Mouse (Mus musculus): ENCODE data around the gene Iqck. TPM values are rescaled to one million over a fixed set of nuclear protein-coding genes. Genes with fewer than 3 reads are reported as not detected.

Gene Iqck
- polyA plus RNA-seq, 1 experiment from 2014 or later: 1.1 TPM

- DNase-seq (ENCODE audit: low spot score) (no peak), ATAC-seq (ENCODE audit: low FRiP score, low TSS enrichment) (0 out of 2 replicates have a peak, but pooled peaks have one; percentile 10)
- 48% methylated on average over 11 of the region's 11 CpGs for WGBS
- H3K27me3 ChIP-seq (ENCODE audit: control insufficient read depth, insufficient read depth, low read length): no peaks in the 10 kb centered on the region
- H3K9ac ChIP-seq (ENCODE audit: low read length): no peak overlapping the region
- no peak overlapping the region for H3K4me3 ChIP-seq (ENCODE audit: low read depth, low read length)
- no peak overlapping the region for H3K4me2 ChIP-seq (replicated peaks; ENCODE audit: low read depth)
- H3K27ac ChIP-seq (replicated peaks): no peak overlapping the region
- H3K36me3 ChIP-seq (ENCODE audit: control insufficient read depth, insufficient read depth, low read length): no peaks in the 10 kb centered on the region
- no peaks in the 10 kb centered on the region for H3K4me1 ChIP-seq (replicated peaks; ENCODE audit: control insufficient read depth, insufficient read depth)
- no peaks in the 10 kb centered on the region for H3K9me3 ChIP-seq (ENCODE audit: control insufficient read depth, low read length)
- TF ChIP-seq CTCF (IDR thresholded peaks at IDR 0.05; ENCODE audit: low read depth): no peak
- no peak for TF ChIP-seq EP300 (optimal IDR thresholded peaks at IDR 0.05)
Measured at GRCm38 (mm10) chr7:118953626-118954282, 98.2 kb downstream of the Iqck start.

- H3K9ac ChIP-seq (ENCODE audit: low read length): no peak overlapping the region
- ATAC-seq (ENCODE audit: low FRiP score, low TSS enrichment) (no peak), DNase-seq (ENCODE audit: low spot score) (no peak)
- H3K4me1 ChIP-seq (replicated peaks; ENCODE audit: control insufficient read depth, insufficient read depth): no peaks in the 10 kb centered on the region
- no peak overlapping the region for H3K27ac ChIP-seq (replicated peaks)
- no peak for TF ChIP-seq CTCF (IDR thresholded peaks at IDR 0.05; ENCODE audit: low read depth)
- TF ChIP-seq EP300 (optimal IDR thresholded peaks at IDR 0.05): no peak
- no peaks in the 10 kb centered on the region for H3K9me3 ChIP-seq (ENCODE audit: control insufficient read depth, low read length)
- WGBS: 96% methylated on average over 1 of the region's 1 CpGs
- no peaks in the 10 kb centered on the region for H3K36me3 ChIP-seq (ENCODE audit: control insufficient read depth, insufficient read depth, low read length)
- no peaks in the 10 kb centered on the region for H3K27me3 ChIP-seq (ENCODE audit: control insufficient read depth, insufficient read depth, low read length)
- no peak overlapping the region for H3K4me2 ChIP-seq (replicated peaks; ENCODE audit: low read depth)
- no peak overlapping the region for H3K4me3 ChIP-seq (ENCODE audit: low read depth, low read length)
Measured at GRCm38 (mm10) chr7:118954968-118955367, 99.4 kb downstream of the Iqck start.

DNA sequence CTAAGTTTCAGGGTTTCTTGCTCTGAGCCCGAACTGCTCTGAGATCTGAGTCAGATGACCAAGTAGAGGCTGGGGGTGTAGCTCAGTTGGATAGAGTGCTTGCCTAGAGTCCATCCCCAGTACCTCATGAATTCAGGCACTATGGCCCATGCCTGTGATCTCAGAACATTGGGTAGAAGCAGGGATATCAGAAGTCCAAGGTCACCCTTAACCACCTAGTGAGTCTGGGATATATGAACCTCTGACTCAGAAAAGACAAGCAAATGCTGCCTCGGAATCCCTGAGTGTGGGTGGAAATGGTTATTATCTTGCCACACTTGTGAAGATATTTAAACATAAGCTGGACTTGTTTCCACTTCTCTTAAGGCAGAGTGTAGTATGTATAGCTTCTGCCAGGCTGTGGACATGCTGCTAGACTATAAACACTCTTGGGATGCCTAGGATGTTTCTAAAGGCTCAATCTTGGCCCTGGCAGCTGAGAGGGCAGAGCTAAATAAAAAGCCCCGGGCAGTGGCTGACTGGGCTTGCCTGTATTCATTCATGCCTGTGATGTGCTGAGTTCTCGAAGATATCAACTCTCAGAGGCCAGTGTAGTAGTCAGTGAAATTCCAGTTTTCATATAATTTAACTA lies 101.2 kb downstream of the Iqck start:
- Histone ChIP-seq H3K4me3 (ENCODE audit: low read depth, low read length) (no peak overlapping the region), H3K27me3 (ENCODE audit: control insufficient read depth, insufficient read depth, low read length) (no peaks in the 10 kb centered on the region), H3K9me3 (ENCODE audit: control insufficient read depth, low read length) (no peaks in the 10 kb centered on the region), H3K27ac (replicated peaks) (no peak overlapping the region), H3K9ac (ENCODE audit: low read length) (no peak overlapping the region), H3K4me1 (replicated peaks; ENCODE audit: control insufficient read depth, insufficient read depth) (no peaks in the 10 kb centered on the region), H3K36me3 (ENCODE audit: control insufficient read depth, insufficient read depth, low read length) (no peaks in the 10 kb centered on the region), H3K4me2 (replicated peaks; ENCODE audit: low read depth) (no peak overlapping the region)
- ATAC-seq (ENCODE audit: low FRiP score, low TSS enrichment) (no peak), DNase-seq (ENCODE audit: low spot score) (no peak)
- TF ChIP-seq EP300 (optimal IDR thresholded peaks at IDR 0.05) (no peak), CTCF (IDR thresholded peaks at IDR 0.05; ENCODE audit: low read depth) (no peak)
- 62% methylated on average over 4 of the region's 4 CpGs for WGBS

- H3K4me3 ChIP-seq (ENCODE audit: low read depth, low read length): no peak overlapping the region
- WGBS: 63% methylated on average over 7 of the region's 7 CpGs
- H3K9me3 ChIP-seq (ENCODE audit: control insufficient read depth, low read length): no peaks in the 10 kb centered on the region
- H3K27me3 ChIP-seq (ENCODE audit: control insufficient read depth, insufficient read depth, low read length): no peaks in the 10 kb centered on the region
- no peak overlapping the region for H3K4me2 ChIP-seq (replicated peaks; ENCODE audit: low read depth)
- no peaks in the 10 kb centered on the region for H3K4me1 ChIP-seq (replicated peaks; ENCODE audit: control insufficient read depth, insufficient read depth)
- H3K9ac ChIP-seq (ENCODE audit: low read length): no peak overlapping the region
- TF ChIP-seq EP300 (optimal IDR thresholded peaks at IDR 0.05): no peak
- no peak for TF ChIP-seq CTCF (IDR thresholded peaks at IDR 0.05; ENCODE audit: low read depth)
- no peaks in the 10 kb centered on the region for H3K36me3 ChIP-seq (ENCODE audit: control insufficient read depth, insufficient read depth, low read length)
- no peak for DNase-seq (ENCODE audit: low spot score)
- no peak overlapping the region for H3K27ac ChIP-seq (replicated peaks)
- no peak for ATAC-seq (ENCODE audit: low FRiP score, low TSS enrichment)
Measured at GRCm38 (mm10) chr7:118959209-118959608, 103.7 kb downstream of the Iqck start.

DNA sequence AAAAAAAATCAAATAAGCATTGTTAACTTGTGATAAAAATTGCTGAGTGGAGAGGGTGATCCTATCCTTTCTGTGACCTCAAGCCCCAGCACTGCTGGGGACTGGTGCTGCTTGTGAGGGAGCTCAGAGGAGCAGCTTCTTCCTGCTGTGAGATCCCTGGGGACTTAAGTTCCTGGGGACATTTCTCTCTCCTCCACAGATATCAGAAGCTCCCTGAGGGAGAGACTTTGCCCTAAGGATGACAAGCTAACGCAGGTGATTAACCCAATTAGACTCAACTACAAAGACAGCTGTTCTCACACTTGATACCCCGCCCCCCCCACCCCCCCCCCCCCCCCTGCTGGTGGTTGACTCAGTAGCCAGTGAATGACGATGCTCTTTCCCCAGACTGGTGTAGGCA lies 109.2 kb downstream of the Iqck start:
- ATAC-seq (ENCODE audit: low FRiP score, low TSS enrichment) (no peak), DNase-seq (ENCODE audit: low spot score) (no peak)
- TF ChIP-seq EP300 (optimal IDR thresholded peaks at IDR 0.05) (no peak), CTCF (IDR thresholded peaks at IDR 0.05; ENCODE audit: low read depth) (no peak)
- Histone ChIP-seq H3K4me3 (ENCODE audit: low read depth, low read length) (no peak overlapping the region), H3K27me3 (ENCODE audit: control insufficient read depth, insufficient read depth, low read length) (no peaks in the 10 kb centered on the region), H3K4me2 (replicated peaks; ENCODE audit: low read depth) (no peak overlapping the region), H3K36me3 (ENCODE audit: control insufficient read depth, insufficient read depth, low read length) (no peaks in the 10 kb centered on the region), H3K4me1 (replicated peaks; ENCODE audit: control insufficient read depth, insufficient read depth) (no peaks in the 10 kb centered on the region), H3K9ac (ENCODE audit: low read length) (no peak overlapping the region), H3K27ac (replicated peaks) (no peak overlapping the region), H3K9me3 (ENCODE audit: control insufficient read depth, low read length) (no peaks in the 10 kb centered on the region)
- WGBS: 10% methylated on average over 1 of the region's 3 CpGs

DNA sequence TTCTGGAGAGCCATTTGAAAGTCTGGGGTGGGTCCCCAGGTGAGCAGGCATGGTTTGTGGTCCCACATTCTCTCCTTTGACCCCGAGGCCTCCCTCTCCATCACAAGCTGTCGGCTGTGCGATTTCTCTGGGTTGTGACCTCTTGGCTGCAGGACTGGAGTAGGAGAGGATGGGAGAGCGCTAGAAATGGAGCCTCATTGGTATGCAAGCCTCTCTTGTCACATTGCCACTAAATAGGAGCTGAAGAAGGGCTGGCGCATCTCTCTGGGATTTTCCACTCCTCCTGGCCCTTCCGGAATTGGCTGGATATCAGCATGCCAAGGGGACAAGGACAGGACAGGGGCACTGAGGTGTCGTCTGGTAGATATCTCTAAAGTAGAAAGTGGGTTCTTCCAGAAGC lies 109.6 kb downstream of the Iqck start:
- Histone ChIP-seq H3K4me2 (replicated peaks; ENCODE audit: low read depth) (no peak overlapping the region), H3K27me3 (ENCODE audit: control insufficient read depth, insufficient read depth, low read length) (no peaks in the 10 kb centered on the region), H3K27ac (replicated peaks) (no peak overlapping the region), H3K4me1 (replicated peaks; ENCODE audit: control insufficient read depth, insufficient read depth) (no peaks in the 10 kb centered on the region), H3K4me3 (ENCODE audit: low read depth, low read length) (no peak overlapping the region), H3K36me3 (ENCODE audit: control insufficient read depth, insufficient read depth, low read length) (no peaks in the 10 kb centered on the region), H3K9me3 (ENCODE audit: control insufficient read depth, low read length) (no peaks in the 10 kb centered on the region), H3K9ac (ENCODE audit: low read length) (no peak overlapping the region)
- ATAC-seq (ENCODE audit: low FRiP score, low TSS enrichment) (no peak), DNase-seq (ENCODE audit: low spot score) (no peak)
- 28% methylated on average over 7 of the region's 7 CpGs for WGBS
- TF ChIP-seq EP300 (optimal IDR thresholded peaks at IDR 0.05): no peak
- TF ChIP-seq CTCF (IDR thresholded peaks at IDR 0.05; ENCODE audit: low read depth): no peak

All from stomach, postnatal 0 days (tissue).